Mouse (Mus musculus) cortical plate, adult 2 months (tissue): ENCODE data around the gene Tigar.

Experiments
- CTCF ChIP-seq: fragments of 200-500 bp; IDR thresholded peaks from 2 replicates; pipeline ENCODE4 v1.5.1; 2011; ENCODE audit warnings: mild to moderate bottlenecking, control low read depth, low read length; ENCODE audit not compliant: insufficient read depth; ENCODE audit errors: extremely low read depth
- POLR2A ChIP-seq: fragments of 200-500 bp; IDR thresholded peaks from 2 replicates; pipeline ENCODE4 v1.6.1; 2011; ENCODE audit warnings: mild to moderate bottlenecking, low read length, control low read depth; ENCODE audit not compliant: insufficient read depth; ENCODE audit errors: extremely low read depth

- no peak for TF ChIP-seq CTCF
- TF ChIP-seq POLR2A, result no peak
Measured at GRCm38 (mm10) chr6:127106726-127107125, 2.6 kb downstream of the Tigar start.
